Mouse (Mus musculus) kidney, adult 9 months (tissue): ENCODE measurements at regions not wholly inside any gene's neighbourhood (a gene's known extent, or its start where the extent isn't known, plus 50 kb on each side); places are given as distances from the start of the nearest gene placed in this dataset.

Source experiments
- DNase-seq: peaks from one replicate; pipeline ENCODE4 v3.0.0; 2022

- no peak for DNase-seq
These were observed 61.6 kb downstream of the Skor1 start for GRCm38 (mm10) chr9:63087195-63087594.

GRCm38 (mm10) chr9:63086671-63087070, 62.1 kb downstream of the Skor1 start:
- no peak for DNase-seq

- DNase-seq = no peak
These were observed 65.9 kb downstream of the Skor1 start for GRCm38 (mm10) chr9:63082830-63083229.

GRCm38 (mm10) chr9:63082311-63082710, 66.5 kb downstream of the Skor1 start:
- no peak for DNase-seq

GRCm38 (mm10) chr9:63080406-63080805, 68.4 kb downstream of the Skor1 start:
- no peak for DNase-seq

- DNase-seq = no peak
These were observed 73.5 kb downstream of the Skor1 start for GRCm38 (mm10) chr9:63075252-63075651.

GRCm38 (mm10) chr9:63074803-63075202, 74.0 kb downstream of the Skor1 start:
- no peak for DNase-seq

GRCm38 (mm10) chr9:63074023-63074750, 74.6 kb downstream of the Skor1 start:
- no peak for DNase-seq

- no peak for DNase-seq
These were observed 77.7 kb downstream of the Skor1 start for GRCm38 (mm10) chr9:63071032-63071431.

GRCm38 (mm10) chr9:63069919-63070318, 78.8 kb downstream of the Skor1 start:
- no peak for DNase-seq

- DNase-seq = peak; percentile 33
These were observed 79.3 kb upstream of the Pias1 start for GRCm38 (mm10) chr9:63067054-63067406.

- DNase-seq = no peak
These were observed 78.8 kb upstream of the Pias1 start for GRCm38 (mm10) chr9:63066384-63067053.

- no peak for DNase-seq
These were observed 75.8 kb upstream of the Pias1 start for GRCm38 (mm10) chr9:63063525-63063924.

- no peak for DNase-seq
These were observed 73.0 kb upstream of the Pias1 start for GRCm38 (mm10) chr9:63060740-63061139.

GRCm38 (mm10) chr9:63059234-63059842, 71.6 kb upstream of the Pias1 start:
- DNase-seq = peak; percentile 67

GRCm38 (mm10) chr9:63058506-63059233, 70.9 kb upstream of the Pias1 start:
- no peak for DNase-seq

- DNase-seq = no peak
These were observed 69.1 kb upstream of the Pias1 start for GRCm38 (mm10) chr9:63056695-63057349.

GRCm38 (mm10) chr9:63052181-63052580, 64.5 kb upstream of the Pias1 start:
- DNase-seq = no peak

- no peak for DNase-seq
These were observed 63.9 kb upstream of the Pias1 start for GRCm38 (mm10) chr9:63051631-63052030.

GRCm38 (mm10) chr9:63049290-63049689, 61.6 kb upstream of the Pias1 start:
- no peak for DNase-seq

- DNase-seq = peak; percentile 61
These were observed 59.3 kb upstream of the Pias1 start for GRCm38 (mm10) chr9:63046981-63047380.

GRCm38 (mm10) chr9:63045531-63045930, 57.8 kb upstream of the Pias1 start:
- no peak for DNase-seq

- DNase-seq = peak; percentile 58
These were observed 55.6 kb upstream of the Pias1 start for GRCm38 (mm10) chr9:63043304-63043703.
